Mouse (Mus musculus) gastrocnemius, postnatal 10 days (tissue): ENCODE measurements at regions not wholly inside any gene's neighbourhood (a gene's known extent, or its start where the extent isn't known, plus 50 kb on each side); places are given as distances from the start of the nearest gene placed in this dataset.
A peak's percentile ranks its signal among the peaks of the same experiment; 100 is the strongest.

ENCODE experiments used
- DNase-seq: peaks from one replicate; pipeline ENCODE4 v3.0.0; 2021; ENCODE audit warnings: mixed read lengths

DNA sequence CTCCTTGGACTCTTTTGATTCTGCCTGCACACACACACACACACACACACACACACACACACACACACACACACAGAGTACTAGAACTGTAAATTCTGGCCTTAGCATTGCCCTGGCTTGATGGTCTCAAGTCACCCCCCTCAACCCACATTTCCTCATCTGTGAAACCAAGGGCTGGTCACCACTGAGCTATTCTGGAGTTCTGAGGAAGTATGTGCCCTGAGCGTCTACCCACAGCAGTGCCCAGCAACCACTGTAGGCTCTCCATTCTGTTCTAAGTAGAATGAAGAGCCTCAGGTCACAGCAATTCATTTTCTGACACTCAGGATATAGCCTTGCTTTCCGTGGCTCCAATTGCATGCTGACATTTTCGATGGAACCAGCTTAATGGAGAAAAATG is 279.4 kb upstream of the Klf4 start:
- DNase-seq = no peak

DNA sequence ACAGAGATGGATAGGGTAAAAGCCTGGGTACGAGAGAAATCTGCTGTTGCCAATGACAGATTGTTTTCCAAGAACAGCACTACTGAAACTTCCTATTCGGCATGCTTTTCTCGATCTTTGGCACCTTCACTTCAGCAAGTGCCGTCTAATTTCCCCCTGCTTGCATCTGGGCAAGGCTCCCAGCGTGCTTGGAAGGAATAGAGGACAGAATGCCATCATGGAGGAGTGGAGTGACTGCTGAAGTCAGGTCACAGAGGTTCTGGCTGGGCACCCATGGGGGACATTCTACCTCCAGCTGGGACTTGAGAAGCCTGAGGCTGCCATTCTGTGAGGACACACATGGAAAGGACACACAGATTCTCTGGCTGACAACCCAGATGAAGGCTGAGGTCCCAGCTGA is 276.2 kb upstream of the Klf4 start:
- DNase-seq = peak; percentile 17

DNA sequence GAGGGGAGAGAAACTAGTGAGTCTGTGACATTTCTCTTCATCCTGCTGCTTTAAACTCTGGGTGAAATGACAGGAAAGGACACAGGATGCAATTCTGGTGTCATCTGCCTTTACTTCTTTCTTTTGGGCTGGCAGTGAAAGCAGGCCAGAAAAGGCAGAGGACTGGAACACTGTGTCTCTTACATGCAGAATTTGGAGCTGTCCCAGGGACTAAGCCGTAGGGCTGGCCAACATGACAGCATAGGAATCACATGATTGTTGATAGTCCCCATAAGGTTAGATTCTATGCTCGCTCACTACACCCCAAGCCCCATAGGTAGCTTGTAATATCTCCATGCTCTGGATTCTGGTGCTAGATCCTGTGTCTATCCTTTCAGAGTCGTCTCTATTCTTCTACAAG is 274.5 kb upstream of the Klf4 start:
- DNase-seq = no peak

DNA sequence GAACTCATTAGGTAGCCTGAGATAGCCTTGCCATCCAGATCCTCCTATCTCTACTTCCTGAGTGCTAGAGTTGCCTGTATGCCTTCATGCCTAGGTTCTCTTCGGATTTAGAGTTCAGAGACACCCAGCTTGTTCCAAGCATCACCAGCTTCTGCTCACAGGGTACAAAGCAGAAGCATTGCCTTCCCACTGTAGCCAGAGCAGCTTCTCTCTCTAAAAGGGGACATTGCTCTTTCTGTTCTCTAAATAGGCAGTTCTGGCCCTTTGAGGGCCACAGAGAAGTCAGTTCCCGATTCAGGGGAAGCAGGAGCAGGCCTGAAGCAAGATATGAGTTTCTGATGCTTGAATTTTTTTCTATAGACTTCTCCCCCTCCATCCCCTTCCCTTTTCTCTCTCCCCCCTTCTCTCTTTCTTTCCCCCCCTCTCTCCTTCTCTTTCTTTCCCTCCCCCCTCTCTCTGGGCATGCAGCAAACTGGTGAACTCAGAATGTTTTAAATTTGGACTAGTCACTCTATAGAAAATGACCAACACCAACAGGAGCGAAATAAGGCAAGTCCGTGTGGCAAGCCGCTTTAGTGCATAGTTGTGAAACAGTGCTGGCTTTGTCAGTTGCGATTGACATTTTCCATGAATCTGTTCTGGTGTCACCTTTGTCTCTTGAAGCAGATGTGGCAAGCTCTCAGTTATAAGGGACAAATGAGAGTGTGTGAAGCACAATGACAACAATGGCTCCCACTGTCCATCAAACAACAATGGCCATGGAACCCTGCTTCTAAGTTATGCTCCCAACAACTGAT is 273.2 kb upstream of the Klf4 start:
- no peak for DNase-seq

DNA sequence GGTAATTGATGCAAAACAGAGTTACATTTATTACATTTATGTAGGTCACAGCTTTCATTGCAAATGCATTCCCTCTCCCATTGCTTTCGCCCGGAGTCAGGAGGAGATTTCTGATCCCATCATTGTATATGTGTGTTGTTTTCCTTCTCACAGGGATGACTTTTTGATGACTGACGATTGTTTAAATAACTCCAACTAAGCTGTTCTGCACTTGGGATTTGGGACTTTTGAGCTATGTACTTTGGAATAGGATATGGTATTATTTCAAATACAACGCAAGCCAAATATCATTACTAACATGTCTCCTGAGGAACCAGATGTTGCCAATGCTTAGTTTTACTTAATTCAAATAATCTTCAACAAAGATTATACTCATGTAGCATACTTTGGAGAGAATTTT is 269.8 kb upstream of the Klf4 start:
- DNase-seq = no peak

DNA sequence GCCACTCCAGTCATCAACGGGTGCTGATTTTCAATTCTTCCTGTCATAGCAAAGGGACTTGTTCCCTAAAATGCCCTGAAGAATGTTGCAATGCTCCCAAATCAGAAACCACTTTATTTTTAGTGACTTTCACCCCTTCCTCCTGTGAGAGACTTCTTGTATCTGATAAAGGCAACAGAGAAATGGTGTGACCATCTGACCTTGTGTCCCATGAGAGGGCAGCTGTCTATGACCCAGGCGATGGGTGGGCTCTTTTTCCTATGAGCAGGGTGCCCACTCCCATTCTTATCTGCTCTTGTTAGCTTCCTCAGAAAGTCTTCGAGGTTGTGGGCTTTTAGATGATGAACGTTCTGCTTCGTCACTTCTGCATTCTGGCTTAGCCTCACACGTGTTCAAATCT is 265.8 kb upstream of the Klf4 start:
- DNase-seq = no peak

DNA sequence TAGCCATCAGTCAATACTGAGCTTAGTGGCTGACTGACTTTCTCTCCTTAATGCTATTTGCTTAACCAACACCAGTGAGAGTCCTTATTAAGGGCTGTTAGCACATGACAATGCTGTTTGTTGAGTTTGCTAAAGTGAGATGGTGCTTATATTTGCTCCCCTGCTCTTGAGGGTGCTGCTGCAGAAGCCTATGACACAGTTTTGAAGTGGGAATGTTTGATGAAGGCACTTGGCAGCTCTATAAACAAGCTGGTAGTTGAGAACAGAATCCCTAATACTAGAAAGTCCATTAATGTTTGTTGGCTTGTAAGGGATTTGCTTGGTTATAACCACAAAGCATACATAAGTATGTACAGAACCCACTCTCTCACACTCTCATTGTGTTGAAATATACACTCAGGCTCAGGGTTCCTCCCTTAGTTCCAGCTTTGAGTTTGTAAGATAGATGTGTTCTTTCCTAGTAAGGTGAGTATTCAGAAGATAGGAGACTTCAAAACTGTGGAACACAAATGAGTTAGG is 249.1 kb upstream of the Klf4 start:
- DNase-seq = no peak

DNA sequence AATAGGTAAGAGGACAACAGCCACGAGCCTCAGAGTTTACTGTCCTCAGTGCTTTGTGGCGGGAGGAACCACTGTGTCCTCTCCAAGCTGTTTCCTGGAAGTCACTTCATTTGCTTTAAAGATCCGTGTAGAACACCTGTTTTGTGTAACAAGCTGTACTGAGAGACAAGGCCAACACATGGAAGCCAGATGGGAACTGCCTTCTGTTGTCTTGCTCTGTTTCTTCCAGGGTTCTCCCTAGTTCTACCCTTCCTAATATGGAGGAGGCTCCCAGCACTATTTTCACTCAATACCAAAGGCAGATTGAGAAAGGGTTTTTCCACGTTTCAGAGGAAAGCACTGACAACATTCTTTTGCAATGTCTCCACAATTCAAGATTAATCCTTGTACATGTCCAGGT is 247.3 kb upstream of the Klf4 start:
- no peak for DNase-seq

DNA sequence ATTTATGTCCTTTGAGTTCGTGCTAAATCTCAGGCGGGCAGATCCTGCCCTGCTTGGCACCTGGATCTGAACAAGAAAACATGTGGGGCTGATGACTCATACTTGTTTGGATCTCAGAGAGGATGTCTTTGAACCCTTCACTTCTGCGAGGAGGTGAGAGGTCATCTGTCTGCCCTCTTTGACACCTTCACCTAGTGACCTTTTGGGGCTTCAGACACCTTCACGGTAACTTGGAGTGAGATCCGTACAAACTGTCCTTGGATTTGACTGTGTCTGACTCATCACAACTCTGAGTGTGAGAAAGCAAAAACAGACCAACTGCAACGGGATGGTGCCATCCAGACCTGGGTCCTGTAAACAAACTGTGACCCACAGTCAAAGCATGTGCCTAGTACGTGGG is 243.6 kb upstream of the Klf4 start:
- no peak for DNase-seq

DNA sequence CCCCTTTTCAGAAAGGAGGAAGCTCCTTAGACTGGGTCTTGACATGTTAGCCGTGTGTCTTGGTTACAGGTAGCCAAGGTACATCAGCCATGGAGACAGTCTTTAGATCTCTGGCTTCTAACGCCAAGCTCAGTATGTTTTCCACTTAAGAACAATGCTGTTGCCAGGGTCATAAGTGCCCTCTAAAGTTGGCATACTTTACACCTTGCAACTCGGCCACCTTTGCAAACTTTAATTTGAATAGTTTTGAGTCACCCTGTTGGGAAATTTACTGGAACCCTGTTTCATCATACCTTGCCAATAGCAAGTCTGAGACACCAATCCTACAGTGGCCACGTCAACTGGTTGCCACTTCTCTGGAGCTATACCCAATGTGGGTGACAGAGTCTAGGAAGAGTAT is 242.3 kb upstream of the Klf4 start:
- no peak for DNase-seq

DNA sequence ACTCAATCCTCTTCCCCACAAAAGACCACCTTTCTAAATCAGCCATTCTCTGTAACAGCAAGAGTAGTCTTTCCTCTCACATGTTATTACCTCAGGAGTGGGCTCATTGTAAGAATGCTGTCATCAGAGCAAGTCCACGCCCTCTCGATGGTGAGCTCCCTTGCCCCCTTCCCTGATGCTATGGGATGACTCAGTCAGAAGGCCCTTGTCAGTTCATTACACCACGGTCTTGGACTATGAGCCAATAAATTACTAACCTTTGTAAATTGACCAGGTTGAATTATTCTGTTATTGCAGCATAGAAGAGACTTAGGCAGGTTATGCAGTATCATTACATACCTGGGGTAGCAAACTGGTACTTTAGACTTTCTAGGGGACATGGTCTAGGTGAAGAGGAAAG is 237.4 kb upstream of the Klf4 start:
- DNase-seq = no peak

DNA sequence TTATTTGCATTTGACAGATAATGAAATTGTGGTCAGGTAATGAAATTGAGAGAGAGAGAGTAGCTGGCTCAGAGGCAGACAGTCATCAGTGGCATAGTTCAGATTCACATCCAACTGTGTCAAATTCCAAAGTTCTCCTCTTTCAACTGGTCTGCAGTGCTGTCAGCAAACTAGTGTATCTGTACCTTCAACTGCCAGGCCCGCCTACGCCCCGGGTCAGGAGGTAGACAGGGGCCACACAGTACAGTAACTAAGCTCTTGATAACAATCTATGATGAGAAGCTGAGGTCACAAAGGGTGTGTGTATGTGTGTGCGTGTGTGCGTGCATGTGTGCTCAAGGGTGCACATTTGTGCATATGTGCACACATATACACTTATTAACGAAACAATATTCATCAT is 236.1 kb upstream of the Klf4 start:
- DNase-seq = no peak

DNA sequence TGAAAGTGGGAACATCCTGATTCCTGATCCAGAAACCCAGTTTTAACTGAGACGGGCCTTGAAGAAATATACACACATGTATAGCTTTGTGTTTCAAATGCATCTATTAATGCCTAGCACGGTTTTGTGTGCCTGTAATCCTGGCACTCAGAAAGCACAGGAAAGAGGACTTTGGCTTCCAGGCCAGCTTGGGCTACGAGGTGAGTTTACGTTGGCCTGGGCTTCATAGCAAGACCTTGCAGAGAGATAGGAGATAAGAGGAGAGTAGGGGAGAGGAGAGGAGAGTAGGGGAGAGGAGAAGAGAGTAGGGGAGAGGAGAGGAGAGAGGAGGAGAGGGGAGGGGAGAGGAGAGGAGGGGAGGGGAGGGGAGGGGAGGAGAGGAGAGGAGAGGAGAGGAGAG is 234.9 kb upstream of the Klf4 start:
- DNase-seq = no peak

DNA sequence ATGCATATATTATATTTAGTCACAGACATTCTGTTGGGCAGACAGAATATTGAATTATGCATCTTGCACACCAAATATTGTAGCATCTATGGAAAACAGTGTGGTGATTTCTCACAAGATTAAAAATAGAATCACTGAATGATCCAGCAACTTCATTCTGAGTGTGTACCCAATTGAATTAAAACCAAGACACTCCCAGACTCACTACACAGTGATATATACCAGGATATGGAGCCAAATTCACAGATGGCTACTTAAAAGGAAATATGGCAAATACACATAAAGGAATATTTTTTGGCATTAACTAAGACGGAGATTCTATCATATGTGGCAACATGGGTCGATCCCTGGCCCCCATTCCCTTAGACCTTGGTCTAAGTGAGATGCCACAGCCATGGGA is 233.5 kb upstream of the Klf4 start:
- no peak for DNase-seq

DNA sequence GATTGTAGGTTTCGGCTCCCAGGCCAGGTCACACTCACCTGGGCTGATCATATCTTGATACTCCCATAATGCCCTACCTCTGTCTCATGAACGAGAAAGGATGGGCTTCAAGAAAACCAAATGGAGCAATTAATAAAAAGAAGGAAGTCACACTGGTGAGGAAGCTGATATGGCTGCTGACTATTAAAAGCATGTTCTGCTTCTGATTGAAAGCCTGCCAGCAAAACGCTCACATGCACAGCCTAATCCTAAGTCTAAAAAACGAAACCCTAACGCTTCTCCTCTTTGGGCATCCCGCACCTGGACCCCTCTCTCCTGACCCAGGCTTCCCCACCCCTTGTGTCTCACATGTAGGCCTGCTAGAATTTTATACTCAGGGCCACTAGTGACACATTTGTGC is 230.8 kb upstream of the Klf4 start:
- no peak for DNase-seq

DNA sequence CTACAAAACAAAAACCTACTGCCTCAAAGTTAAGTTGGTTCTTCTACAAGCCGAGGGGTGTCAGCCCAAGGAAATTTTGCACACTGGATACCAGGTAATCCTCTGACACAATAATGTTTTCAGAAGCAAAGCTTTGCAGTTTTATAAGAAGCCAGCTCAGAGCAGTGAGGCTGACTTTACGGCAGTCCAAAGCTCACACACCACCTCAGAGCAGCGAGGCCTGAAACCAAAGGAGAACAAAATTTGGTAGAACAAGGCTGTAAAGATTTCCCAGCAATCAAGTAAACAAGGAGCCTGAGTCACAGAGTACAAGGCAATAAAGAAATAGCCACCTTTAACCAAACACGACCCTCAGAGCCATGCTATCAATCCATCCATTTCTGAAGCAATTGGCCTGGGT is 230.1 kb upstream of the Klf4 start:
- DNase-seq = no peak

DNA sequence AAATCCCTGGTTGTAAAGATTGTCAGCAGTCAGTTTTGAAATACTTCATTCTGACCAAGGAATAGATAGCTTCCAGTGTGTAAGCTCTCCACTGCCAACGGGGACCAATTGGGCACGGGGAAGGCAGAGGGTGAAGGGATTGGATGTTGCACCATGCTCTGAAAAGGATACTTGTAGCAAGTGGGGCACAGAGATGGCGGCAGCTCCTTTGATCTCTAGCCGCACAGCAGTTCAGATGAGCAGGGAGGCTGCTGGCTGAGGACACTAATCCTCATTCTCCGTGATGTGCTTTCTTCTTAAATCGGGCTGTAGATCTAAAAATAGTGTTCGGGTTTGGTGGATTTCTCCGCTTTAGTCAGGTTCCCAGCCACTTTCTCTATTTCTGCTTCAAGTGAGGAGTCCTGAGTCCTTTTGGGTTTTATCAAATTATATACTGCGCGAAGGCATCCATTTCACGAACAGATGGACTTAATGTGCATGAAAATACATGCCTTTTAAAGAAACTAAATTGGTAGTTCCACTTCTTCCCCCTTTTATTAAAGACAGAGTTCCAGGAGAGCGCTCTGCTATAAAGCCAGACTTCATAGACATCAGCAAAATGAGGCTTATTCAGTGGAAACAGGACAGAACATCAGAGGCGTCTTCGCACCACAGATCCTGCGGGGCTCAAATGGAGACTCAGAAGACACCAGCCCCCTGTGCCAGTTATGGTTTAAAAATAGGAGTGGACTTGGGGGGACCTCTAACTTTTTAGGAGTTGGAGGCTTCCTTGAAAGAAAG is 225.1 kb upstream of the Klf4 start:
- DNase-seq = no peak

DNA sequence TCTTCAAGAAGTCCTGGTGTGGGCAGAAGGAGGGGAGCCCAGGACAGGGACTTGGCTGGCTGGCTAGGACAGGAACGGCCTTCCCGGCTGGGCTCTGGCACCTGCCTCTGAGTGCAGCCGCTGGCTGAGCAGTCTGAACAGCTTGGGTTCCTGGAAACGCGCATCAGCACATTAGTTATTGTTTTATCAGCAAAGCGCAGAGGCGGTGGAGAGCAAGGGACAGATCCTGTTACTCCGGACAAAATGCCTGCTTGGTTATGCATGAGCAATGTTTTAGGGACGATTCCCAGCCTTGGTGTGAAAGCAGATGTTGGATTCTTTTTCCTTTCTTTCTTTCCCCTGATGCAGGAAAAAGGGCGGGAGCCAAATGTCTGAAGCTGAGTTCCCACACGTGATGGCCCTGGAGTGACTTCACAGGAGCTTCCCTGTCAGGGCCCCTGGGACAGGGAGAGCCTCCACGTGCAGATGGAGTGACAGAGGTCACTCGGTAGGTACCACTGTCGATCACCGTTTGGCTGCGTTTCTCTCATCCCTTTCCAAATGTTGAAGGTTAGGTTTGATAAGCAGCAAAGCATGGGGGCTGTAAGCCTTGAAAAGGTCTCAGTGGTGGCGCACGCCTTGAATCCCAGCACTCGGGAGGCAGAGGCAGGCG is 217.8 kb upstream of the Klf4 start:
- DNase-seq = peak; percentile 60

DNA sequence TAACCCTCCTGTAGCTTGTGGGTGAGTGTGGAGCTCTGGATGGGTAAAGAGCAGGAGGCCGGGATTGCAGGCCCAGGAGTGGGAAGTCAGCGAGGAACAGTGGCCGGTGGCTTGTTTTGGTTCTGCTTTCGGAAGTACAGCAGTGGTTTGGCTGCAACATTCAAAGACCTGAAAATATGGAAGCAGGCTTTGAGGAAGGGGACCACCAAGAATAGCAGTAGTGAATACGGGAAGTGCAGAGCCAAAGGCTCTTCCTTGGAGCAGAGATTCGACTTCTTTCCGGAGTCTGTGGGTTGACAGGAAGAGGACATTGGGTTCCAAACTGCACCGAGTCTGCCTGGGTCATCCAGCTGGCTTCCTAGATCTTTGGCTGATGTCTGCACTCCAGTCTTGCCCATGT is 209.1 kb upstream of the Klf4 start:
- no peak for DNase-seq

DNA sequence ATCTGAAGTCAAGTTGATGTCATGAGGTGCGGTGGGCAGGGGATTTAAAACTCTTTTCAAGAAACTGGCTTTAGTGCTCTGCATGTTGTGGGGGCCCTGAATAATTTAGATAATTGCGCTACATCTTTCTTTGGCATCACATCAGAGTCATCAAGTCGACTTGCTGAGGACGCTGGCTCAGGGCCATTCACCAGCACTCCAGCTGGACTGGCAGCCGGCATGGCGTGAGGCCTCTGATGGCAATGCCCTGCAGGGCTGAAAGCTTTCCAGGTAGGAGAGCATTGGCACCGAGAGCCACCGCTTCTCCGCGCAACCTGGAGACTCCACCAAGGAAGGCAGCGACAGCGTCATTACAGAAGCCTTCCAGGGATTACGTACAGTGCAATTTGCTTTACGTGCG is 207.8 kb upstream of the Klf4 start:
- DNase-seq = no peak

DNA sequence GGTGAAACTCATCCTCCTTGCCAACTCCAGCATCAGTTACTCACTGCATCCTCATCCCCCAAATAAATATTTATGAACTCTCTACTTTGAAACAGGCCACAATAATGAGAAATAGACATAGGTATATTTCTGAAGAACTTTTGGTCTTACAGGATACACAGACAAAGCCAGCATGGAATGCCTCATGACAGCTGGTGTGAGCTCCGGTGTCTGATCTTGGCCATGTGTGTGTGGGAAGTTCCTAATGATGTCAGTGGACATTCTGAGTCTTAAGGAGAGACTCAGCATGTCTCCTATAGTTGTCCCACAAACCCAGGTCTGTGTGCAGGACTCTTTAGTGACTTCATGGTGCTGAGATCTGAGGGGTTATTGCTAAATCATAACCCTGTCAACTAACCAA is 206.4 kb upstream of the Klf4 start:
- DNase-seq = no peak

DNA sequence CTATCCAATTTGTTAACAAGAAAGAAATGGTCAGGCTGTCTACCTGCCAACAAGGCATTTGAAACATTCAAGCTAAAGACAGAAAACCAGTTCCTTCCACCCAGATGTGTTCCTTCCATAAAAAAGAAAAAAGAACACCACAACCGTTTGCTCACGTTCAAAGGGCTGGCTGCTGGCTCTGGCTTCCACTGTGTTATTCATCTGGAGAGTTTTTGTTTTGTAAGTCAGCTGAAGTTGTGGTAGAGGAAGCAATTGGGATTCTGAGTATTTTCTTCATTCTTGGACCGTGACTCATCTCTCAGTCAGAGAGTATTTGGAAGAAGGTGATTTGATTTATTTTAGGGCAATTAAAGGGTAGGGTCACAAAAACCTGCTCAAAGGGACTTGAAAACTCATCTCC is 203.2 kb upstream of the Klf4 start:
- DNase-seq = no peak

DNA sequence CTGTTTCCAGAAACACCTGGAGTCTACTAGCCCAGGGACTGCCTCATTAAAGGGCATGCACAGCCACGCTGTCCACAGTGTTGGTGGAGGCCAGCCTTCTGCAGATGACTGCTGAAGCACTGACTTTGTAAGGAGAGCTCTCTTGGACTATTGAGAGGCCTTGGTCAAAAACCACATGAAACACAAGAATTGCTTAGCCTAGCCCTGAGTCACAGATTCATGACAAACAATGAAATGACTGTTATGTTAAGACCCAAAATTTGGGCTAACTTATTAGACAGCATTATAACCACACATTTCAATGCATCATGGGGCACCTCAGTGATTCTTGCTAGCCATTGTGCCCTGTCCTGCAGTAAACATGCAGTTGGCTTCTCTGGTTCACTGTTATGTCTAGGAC is 202.1 kb upstream of the Klf4 start:
- DNase-seq = no peak
